Mouse (Mus musculus) v-Abl transformed pro-B cells (cell line): ENCODE measurements around the gene Hmga2.
"Not testable (repeated sequence)": the region's sequence is repeated elsewhere in the genome, so short reads cannot be mapped to it uniquely, and the experiment has no call there.

Experiments
- in situ Hi-C, 2 experiments: fragments of 400-800 bp; cut with MboI; formaldehyde crosslinking; loops; one replicate each; pipeline ENCODE4 v1.15.1; 2025; ENCODE audit not compliant: unreplicated experiment in 2 of 2

Gene Hmga2

GRCm38 (mm10) chr10:120365380-120366172, 110.7 kb downstream of the Hmga2 start:
- in situ Hi-C loops: no loop called here

- in situ Hi-C loops: no loop called here
Measured at GRCm38 (mm10) chr10:120363983-120364582, 112.2 kb downstream of the Hmga2 start.

GRCm38 (mm10) chr10:120363298-120363982, 112.8 kb downstream of the Hmga2 start:
- in situ Hi-C loops: not testable (repeated sequence)

GRCm38 (mm10) chr10:120354523-120355030, 121.7 kb downstream of the Hmga2 start:
- in situ Hi-C loops: no loop called here

- in situ Hi-C loops: no loop called here
Measured at GRCm38 (mm10) chr10:120345325-120345724, 130.9 kb downstream of the Hmga2 start.

DNA sequence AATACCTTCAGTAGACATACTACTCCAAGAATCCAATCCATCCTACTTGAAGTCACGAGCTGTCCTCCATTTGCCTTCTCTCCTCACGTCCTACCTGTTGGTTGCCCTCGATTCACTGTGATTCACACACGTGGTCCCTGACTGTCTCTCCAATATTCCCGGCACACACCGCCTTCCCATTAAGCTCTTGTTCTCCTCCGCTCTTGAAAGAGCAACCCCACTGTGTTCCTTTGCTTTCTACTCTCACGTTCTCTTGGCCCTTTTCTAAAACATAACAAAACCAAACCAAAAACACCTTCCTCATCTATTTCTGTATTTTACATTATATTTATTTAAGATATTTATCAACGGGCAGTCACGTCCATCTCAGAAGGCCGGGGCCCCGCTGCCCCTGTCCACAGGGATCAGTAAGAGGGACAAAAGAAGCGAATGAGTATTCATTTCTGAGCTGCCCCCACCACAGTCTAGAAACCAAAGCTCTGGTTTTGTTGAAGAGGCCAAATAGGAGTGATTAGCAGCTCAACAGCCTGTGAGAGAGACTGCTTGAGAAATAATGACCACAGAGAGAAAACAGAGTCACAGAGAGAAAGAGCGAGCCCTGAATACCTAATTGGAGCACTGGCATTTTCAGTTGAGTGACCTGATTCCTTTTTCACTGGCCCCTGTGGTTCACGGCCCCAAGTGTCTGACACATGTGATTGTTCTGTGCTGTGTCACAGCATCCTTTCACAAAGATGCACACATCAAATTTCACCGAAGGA, 131.5 kb downstream of the Hmga2 start:
- in situ Hi-C loops: no loop called here

DNA sequence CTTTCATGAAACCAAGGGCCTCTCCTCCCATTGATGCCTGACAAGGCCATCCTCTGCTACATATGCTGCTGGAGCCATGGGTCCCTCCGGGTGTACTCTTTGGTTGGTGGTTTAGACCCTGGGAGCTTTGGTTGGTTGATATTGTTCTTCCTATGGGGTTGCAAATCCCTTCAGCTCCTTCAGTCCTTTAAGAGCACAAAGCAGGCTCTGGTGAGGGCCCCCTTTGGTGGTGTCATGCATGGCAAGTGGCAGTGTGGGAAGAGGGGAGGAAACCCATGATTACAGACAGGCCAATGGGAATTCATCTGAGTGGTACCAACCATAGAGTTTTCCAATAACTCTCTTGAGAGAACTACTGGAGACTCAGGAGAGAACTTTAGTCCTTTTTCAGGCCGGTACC, 136.4 kb downstream of the Hmga2 start:
- in situ Hi-C loops: not testable (repeated sequence)

DNA sequence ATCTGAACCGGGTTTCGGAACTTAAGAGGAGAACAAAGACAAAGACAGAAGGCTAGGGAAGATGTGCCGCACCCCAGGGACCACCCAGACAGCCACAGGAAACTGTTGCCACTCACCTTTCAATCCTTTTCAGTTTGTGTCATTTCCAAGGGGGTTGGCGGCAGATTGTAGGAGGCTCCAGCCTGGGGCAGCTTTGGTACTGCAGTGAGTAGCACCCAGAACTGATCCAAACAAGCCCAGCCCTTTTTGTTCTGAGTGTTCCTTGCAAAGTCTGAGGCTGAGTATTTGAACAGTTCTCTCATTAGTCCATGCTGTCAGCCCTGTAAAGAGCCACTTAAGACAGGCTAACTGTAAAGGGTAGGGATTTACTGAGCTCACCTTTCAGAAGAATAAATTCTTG, 136.9 kb downstream of the Hmga2 start:
- in situ Hi-C loops: no loop called here

- in situ Hi-C loops: no loop called here
Measured at GRCm38 (mm10) chr10:120338841-120339240, 137.4 kb downstream of the Hmga2 start.

DNA sequence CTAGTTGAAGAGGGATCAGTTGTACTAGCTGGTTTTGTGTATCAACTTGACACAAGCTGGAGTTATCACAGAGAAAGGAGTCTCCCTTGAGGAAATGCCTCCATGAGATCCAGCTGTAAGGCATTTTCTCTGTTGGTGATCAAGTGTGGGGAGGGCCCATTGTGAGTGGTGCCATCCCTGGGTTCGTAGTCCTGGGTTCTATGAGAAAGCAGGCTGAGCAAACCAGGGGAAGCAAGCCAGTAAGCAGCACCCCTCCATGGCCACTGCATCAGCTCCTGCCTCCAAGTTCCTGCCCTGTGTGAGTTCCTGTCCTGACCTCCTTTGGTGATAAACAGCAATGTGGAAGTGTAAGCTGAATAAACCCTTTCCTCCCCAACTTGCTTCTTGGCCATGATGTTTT, 137.8 kb downstream of the Hmga2 start:
- in situ Hi-C loops: not testable (repeated sequence)

DNA sequence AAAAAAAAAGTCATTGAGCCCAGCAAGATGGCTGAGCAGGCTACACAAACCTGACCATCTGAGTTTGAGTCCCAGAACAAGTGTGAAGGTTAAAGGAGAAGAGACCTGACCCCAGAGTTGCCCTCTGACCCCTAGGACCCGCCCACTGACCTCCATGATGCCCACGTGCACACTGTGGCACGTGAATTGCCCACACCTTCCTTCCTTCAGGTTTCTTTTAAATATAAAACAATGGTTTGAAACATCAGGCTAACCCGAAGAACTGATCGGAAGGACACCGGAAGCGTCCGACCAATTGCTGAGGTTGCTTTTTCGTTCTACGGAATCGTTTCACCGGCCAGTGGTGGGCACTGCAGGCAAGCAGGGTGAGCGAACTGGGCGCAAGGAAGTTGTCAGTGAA, 148.3 kb downstream of the Hmga2 start:
- in situ Hi-C loops: no loop called here

- in situ Hi-C loops: no loop called here
Measured at GRCm38 (mm10) chr10:120323584-120324203, 152.6 kb downstream of the Hmga2 start.

GRCm38 (mm10) chr10:120322815-120323214, 153.5 kb downstream of the Hmga2 start:
- in situ Hi-C loops: no loop called here

GRCm38 (mm10) chr10:120319614-120320013, 156.7 kb downstream of the Hmga2 start:
- in situ Hi-C loops: no loop called here
